Mouse (Mus musculus) frontal cortex, postnatal 36 days (tissue): Measurements from ENCODE around the gene 9030612E09Rik.

Experiments used
- DNase-seq, 2 experiments: peaks; one replicate each; pipeline ENCODE4 v3.0.0; 2022; ENCODE audit warnings: low spot score in 2 of 2

The 9030612E09Rik gene

GRCm38 (mm10) chr10:43203865-43204264 is 29.4 kb downstream of the 9030612E09Rik start:
- DNase-seq: no peak

- DNase-seq: no peak
Observed at GRCm38 (mm10) chr10:43211866-43212265, 37.4 kb downstream of the 9030612E09Rik start.

GRCm38 (mm10) chr10:43217361-43217900 is 42.9 kb downstream of the 9030612E09Rik start:
- DNase-seq: no peak

GRCm38 (mm10) chr10:43220479-43220878 is 46.0 kb downstream of the 9030612E09Rik start:
- DNase-seq: peak in 1 of 2 experiments; percentile 6

- peak; percentile 94 to 95 for DNase-seq
Observed at GRCm38 (mm10) chr10:43220910-43221625, 46.6 kb downstream of the 9030612E09Rik start, which contains the start of gene Pdss2. Pdss2 (plus strand) TSS chr10:43221486.

- no peak for DNase-seq
Observed at GRCm38 (mm10) chr10:43221659-43222058, 47.2 kb downstream of the 9030612E09Rik start.

GRCm38 (mm10) chr10:43223391-43223790 is 48.9 kb downstream of the 9030612E09Rik start:
- DNase-seq: no peak
